Mouse (Mus musculus) frontal cortex, postnatal 10 days (tissue): ENCODE data around the gene Klhl40.

Experiments
- DNase-seq, 2 experiments: peaks; one replicate each; pipeline ENCODE4 v3.0.0; 2022; ENCODE audit warnings: low spot score in 2 of 2, mixed read lengths in 1 of 2

Klhl40 gene

DNA sequence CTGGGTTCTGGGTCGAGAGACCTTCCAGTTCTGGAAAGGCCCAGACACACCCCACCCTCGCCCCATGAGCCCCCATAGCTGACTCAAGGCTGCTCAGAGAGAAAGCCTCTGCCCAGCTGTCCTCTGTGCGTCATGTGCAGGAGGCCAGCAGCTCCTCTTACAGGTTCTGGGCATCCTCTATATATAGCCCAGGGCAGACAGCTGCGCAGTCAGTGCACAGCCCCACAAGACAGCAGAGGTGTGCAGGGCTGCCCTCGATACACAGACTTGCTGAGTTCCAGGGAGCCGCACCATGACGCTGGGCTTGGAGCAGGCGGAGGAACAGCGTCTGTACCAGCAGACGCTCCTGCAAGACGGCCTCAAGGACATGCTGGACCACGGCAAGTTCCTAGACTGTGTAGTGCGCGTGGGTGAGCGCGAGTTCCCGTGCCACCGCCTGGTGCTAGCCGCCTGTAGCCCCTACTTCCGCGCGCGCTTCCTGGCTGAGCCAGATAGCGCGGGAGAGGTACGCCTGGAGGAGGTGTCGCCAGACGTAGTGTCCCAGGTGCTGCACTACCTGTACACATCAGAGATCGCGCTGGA is at the start of gene Klhl40:
TSS of gene Klhl40 (plus strand) at position 124 of the 582 bp plus-strand sequence.
- no peak for DNase-seq

DNA sequence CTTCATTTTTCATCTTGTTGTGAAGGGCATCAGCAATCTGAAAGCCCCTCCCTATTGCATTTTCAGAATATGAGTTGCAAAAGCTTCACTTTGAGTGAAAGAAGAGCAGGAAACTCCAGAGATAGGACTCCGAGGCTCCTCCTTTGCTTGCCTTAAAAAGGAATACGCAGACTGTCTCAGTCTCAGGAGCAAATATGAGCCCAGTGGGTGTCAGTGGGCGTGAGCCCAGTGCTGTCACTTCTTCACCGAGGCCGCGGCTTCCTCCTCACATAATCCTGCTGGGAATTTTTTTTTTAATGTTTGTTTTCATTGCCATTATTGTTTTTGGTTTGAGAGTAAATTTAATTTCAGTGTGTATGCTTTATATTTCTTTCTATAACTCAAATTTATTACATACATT is 36.9 kb upstream of the Klhl40 start:
- DNase-seq, result no peak

DNA sequence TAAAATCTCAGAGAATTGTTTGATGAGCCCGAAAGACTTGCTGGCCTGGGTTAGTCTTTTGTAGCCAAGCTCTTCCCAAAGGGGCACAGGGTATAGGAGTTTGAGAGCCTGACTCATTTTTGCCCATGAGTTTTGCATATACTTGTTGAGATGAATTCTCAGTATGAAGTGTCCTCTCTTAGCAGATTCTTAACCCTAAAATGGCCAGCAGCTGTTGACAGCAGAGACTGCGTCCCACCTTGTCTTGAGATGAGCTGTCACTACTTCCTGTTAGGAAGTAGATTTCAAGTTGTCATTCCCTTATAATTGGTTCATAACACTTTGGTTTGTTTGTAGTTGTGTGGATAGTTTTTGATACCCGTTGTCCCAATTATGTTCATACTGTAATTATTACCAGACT is 36.2 kb upstream of the Klhl40 start:
- no peak for DNase-seq

DNA sequence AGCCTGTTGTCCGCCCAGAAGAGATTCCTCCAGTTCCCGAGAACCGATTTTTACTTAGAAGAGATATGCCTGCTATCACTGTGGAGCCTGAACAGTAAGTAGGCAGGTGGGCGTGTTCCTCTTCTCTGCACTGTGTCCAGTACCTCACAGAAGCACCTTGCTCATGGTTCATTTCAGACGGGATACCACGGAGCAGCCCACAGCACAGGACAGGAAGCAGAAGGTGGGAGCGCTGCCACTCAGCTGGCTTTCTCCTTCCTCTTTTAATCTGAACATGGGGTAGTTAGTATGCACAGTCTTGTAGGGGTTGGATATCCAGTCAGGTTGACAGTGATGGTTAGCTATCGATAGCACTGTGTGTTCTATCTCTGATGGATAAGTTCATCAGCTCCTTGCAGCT is 33.4 kb upstream of the Klhl40 start:
- no peak for DNase-seq

DNA sequence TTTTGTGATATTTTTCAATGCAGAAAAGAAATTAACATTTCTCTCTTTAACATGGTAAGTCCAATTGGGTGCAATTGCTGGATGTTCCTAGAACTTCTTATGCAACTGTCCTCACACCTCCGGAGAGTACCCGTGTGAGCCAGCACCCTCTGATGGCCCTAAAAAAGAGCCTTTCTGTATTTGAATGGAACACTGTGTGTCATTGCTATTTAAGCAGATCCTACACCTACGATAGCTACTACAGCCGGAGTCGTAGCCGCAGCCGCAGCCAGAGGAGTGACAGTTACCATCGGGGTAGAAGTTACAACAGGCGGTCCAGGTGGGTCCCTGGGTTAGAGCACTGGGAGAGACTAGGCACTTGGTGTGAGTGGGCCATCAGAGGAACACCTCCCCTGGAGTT is 24.6 kb upstream of the Klhl40 start:
- DNase-seq, result no peak

DNA sequence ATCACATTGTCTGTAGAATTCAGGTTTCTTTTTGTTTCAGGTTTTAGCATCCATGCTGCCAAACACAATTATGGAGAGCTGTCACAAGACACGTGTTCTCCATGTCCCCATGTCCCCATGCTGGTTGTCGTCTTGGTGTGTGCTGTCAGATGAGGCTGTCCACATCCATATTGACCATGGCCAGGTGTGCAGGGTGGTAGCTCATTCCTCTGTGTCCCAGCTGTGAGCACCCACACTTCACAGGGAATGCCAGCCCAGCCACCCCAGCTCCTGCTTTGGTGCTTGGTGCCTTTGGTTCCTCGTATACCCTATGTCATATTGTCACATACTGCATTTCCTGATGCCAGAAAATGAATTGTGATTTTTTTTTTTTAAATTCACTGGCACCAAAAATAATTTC is 22.8 kb upstream of the Klhl40 start:
- DNase-seq, result no peak

DNA sequence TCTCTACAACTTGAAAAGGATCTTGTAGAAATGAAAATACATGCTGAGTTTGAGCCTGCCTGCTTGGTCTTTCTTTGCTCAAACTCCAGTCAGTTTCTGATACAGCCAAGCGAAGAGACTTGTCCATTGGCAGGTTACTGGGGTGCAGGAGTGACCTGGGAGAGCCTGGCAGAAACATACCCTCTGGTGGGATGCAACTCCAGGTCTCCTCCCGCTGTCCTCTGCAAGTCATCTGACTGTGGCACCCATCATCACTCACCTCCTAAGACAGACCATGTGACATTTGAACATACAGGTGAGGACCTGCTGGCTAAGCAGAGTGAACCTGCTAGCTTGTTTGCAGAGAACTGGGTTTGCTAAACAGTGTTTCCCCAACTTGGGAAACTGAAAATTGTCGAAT is 20.6 kb upstream of the Klhl40 start:
- DNase-seq, result no peak

DNA sequence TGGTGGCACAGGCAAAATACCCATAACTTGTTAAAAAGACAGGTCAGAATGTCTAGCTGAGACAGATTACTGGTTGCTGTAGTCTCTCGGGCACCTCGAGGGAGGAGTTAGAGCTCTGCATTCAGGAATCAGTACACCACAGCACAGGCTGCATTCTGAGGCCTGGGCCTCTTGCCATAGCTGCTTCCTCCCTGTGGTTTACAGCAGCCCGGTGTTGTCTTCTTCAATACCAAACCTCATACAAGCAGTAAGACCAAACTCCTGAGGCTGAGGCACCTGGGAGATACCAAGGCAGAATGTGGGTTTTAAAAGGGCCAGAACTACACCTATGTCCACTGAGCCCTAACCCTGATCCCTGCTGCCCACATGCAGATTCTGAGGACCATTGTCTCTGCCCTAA is 20.0 kb upstream of the Klhl40 start:
- DNase-seq, result no peak

DNA sequence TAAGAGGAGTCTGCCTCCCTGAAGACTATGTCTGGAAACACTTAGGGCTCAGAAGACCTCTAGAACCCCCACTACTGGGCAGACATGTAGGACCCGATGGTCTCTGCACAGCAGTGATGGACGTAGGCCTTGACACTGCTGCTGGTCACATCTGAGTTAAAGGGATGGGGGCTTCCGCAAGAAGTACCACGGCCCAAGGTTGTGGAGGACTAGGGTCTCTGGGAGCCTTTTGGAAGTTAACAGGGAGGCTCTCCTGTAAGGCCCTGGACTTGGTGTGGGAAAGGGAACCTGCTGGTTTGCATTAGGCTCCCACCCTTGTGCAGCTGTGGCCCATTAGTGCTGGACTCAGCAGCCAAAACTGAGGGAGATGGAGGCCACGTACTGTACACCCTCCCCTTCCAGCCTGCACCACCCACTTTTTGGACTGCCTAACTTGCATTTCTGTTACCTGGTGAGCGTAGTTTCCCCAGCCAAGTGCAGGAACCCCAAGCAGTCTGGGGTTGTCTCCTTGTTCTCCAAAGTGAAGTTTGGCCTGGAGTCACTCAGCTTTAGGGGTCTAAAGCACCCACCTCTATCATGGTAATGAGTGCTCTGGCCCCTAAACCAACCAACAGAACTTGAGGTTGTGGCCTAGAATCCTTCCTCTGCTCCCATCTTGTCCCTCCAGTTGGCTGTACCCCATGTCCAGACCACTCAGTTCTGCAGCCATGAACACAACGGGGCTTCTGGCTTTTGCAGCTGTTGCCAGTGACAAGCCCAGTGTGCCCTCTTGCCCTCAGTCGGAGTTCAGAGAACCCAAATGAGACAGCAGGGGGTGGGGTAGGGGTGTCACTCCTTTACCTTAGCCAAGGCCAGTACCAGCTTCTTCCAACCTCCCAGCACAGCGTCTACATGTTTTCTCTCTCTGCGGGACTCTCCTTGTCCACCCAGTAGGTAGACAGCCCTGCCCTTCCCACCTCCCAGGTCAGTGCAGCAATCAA is 19.3 kb upstream of the Klhl40 start:
- no peak for DNase-seq

DNA sequence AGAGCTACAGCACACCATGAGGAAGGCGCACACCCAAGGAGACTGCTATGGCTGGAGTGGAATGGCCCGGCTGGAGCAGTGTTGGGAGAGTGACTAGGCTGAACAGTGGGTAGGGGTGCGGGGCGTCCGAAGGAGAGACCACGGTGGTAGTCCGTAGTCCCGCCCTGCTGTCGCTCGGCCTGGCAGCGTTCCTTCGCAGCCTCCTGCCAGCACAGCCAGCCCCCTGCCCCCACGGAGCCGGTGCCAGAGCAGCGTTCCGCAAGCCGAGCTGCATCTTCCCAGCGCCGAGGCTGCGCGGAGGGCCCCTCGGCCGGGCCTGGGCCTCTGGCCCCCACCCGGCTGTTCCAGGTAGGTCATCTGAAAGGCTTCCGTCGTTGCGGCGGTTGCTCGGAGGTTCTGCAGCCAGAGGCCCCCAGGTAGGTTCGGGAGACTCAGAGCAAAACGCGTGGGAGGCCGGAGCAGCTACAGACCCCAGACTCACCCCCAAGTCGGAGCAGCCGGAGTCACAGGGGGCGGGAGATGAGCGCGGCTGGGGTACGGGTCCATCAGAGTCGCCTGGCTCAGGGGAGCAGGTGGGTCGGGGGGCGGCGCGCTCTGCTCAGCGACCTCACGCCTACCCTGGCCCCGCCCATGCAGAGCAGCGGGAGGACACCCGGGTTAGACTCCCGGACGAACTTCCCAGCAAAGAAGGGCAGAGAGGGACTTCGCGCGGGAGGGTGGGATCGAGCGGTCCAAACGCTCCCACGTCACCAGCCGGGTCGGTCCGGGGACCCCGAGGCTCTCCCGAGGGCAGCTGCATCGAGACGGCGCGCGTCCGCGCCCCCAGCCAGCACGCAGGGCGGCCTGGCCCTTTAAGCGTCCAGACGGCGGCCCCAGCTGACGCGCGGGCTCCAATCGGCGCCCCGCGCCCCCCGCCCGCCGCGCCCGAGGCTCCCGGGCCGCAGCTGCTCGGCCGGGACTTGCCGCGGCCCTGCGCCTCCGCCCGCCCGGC is 18.0 kb upstream of the Klhl40 start, which contains the start of gene Zfp651:
TSS of gene Zfp651 (plus strand) at position 240 of the 991 bp plus-strand sequence.
- peak in 1 of 2 experiments; percentile 78 for DNase-seq

DNA sequence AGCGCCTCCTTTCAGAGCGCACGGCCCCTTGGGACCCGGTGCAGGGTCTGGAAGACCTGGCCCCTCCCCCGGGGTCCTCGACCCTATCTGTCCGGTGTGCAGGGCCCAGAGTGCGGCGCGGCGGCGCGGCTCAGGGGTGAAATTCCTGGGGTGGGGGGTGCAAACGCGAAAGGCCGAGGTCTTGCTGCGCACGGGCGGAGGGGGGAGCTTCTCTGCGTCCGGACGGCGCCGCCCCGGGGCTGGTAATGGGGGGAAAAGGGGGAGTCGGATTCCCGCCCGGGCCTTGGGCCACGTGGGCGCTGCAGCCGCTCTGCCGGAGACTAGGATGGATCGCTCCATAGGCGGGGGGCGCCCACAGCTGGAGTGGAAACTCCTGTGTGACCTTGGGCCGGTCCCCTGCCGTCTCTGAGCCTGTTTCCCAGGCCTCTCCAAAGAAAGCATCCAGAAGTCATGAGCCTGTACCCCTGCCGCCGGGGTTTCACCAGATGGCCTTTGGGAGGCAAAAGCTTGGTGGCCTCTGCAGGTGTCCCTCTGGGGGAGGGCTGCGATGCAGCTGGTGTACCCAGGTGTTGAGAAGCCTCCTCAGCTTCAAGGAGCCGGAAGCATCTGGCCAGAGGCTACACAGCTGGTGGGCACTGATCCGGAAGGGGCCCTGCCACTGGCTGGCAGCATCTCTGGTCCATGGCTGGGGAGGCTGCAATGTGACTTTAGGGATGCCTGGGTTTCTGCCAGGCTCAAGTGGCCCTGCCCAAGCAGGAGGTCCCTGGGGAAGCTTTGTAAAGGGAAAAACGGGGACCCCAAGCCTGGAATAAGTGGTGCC is 16.9 kb upstream of the Klhl40 start:
- DNase-seq, result peak in 1 of 2 experiments; percentile 65

DNA sequence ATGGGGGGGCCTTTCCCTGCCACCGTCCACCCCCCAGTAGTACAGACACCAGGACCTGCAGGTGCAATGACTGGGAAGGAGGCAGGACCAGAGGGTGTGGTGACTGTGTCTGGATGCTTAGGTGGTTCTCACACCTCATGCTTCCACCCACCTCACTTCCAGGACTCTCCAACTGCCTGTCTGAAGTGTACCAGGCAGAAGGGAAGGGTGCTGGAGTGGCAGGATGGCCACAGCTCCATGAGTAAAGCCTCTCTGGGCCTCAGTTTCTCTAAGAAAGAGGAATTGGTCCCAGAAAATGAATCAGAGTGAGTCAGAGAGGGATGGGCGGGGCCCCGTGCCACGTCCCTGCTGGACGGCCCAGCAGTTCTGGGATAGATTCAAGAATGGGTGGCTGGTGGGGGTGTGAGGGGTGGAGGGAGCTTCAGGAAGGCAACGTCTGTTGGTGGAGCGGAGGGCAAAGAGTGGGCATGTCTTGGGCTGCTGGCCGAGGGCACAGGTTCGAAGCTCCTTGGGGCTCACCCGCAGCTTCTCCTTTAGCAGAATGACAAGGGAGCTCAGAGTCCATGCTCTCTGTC is 16.2 kb upstream of the Klhl40 start:
- peak in 1 of 2 experiments; percentile 5 for DNase-seq

DNA sequence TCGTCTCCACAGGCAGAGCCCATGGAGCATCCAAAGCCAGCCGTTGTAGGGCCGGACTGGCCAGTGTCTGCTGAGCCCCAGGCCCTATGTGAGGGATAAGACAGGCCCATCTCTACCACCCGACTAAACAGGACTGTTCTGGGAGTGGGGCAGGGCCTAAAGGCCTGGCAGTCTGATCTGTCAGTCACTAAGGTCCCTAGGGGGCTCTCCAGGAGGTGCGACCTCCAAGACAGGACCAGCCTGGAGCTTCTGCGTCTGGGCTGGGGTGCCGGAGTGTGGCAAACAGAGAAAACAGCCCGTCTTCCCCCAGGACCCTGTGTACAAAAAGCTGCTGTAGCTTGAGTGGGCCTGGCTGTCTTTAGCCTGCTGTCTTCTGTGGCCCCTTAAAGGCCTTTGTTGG is 15.6 kb upstream of the Klhl40 start:
- no peak for DNase-seq

DNA sequence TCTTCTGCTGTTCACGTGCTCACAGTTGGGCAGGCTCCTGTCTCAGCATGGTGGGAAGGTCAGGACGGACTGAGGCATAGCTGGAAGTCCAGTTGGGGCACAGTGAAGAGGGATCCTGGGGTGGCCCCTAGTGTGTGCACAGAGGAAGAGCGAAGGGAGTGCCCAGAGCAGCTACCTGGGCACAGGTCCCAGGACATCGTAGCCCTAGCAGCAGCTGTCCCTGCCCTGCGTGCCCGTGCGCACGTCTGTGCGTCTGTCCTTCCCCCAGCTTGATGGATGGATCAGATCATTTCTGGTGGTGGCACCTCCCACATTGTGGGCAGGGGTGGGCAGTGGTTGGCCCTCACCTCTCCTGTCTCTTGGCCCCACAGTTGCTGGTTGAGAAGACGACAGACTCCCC is 15.2 kb upstream of the Klhl40 start:
- peak in 1 of 2 experiments; percentile 19 for DNase-seq

DNA sequence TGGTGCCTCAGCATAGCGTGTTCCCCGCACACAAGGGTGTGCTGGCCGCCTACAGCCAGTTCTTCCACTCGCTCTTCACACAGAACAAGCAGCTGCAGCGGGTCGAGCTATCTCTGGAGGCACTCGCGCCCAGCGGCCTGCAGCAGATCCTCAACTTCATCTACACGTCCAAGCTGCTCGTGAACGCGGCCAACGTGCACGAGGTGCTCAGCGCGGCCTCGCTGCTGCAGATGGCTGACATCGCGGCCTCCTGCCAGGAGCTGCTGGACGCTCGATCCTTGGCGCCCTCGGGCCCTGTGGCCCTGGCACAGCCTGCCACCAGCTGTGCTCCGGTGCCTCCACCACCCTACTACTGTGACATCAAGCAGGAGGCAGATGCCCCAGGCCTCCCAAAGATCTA is 14.6 kb upstream of the Klhl40 start:
- DNase-seq, result peak in 1 of 2 experiments; percentile 17

DNA sequence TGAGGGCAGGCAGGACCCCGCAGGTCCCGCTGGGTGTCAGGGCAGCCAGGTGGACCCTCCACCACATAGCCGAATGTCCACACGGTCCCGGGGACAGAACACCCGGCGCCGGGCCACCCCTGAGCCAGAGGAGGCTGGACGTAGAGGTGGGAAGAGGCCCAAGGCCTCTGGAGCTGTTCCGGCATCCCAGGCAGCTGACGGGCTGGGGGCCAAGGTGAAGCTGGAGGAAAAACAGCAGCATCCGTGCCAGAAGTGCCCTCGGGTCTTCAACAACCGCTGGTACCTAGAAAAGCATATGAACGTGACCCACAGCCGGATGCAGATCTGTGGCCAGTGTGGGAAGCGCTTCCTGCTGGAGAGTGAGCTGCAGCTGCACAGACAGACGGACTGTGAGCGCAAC is 13.7 kb upstream of the Klhl40 start:
- peak in 1 of 2 experiments; percentile 29 for DNase-seq

DNA sequence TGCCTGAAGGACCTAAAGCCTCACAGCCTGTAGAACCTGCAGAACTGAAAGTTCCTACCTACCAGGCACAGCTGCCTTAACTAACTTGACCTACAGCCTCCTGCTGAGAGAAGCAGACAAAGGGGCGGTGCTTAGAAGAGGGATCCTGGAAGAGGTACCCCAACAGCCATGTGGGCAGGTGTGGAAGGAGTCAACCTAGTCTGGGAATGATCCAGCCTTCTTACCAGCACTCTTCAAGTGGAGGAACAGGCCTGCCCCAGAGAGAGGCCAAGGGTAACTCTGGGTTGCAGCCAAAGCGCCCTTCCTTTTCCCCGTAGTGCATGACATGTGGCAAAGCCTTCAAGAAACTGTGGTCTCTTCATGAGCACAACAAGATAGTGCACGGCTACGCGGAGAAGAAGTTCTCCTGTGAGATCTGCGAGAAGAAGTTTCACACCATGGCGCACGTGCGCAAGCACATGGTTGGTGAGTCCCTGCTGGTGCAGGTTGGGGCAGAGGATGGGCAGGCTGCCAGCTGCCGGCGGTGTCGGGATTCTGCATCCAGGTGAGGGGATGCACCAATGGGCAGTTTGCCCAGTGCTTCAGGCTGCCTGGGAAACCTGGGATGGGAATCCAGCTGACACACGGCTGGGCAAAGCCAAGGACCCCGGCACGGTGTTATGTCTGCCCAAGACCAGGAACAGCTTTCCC is 12.1 kb upstream of the Klhl40 start:
- peak in 1 of 2 experiments; percentile 18 for DNase-seq

DNA sequence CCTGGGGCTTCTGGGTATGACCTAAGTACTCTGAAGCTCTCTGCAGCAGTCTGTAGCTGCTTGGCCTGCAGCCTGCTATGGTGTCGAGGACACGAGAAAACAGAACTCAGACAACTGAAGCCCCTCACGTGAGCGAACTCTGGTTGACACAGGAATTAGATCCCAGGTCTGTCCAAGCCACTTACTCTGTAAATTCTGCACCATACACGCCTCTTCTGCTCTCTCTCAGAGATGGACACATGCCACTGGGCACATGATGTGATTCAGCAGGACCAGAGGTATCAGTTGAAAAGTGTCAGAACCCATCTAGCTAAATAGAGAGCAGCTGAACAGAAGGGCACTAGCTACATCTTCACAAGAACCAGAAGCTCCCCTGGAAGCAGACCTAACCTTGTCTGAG is 5.0 kb upstream of the Klhl40 start:
- no peak for DNase-seq

DNA sequence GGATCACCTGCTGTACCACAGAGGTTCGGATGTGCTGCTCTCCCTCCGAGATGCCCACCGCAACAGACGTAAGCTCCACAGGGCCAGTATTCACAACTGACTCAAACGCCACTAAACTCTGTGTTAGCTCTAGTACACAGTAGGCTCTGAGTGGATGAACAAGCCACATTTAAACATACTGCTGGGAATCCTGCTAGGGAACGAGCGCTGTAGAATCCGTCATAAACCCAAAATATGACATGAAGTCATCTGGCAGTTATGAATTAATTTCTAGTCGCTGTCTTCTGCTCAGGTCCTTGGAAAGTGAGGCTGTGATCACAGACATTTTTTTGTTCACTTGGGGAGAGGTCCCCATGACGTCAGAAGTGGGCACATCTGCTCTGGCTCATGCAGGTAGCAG is 1.5 kb upstream of the Klhl40 start:
- DNase-seq, result no peak

DNA sequence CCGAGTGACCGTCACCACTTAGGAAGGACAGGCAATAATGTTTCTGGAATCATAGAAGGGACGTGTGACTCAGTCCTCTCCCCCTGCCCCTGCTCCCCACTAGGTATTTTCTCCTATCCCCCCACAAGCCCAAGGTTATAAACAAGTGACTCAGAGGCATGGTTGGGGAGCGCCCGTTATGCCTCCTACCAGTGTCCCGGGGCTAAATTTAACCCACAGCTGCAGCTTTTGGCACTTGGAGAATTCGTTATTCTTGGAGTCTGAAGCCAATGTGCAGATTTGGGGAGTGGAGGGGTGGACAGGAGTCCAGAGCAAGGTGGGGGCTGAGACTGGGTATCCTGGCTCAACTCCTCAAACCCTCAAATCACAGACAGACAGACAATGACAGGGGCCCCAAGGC is 896 bp upstream of the Klhl40 start:
- no peak for DNase-seq
